Mouse (Mus musculus) natural killer cell, adult 2 months (primary cell): Measurements from ENCODE around the gene Mgat4b.

Source experiments
- DNase-seq, 2 experiments: peaks; one replicate each; pipeline ENCODE4 v3.0.0; 2022; ENCODE audit warnings: low spot score in 2 of 2

The Mgat4b gene

GRCm38 (mm10) chr11:50225611-50226378 lies 15.1 kb downstream of the Mgat4b start:
- no peak for DNase-seq

- no peak for DNase-seq
These were observed 15.7 kb downstream of the Mgat4b start for GRCm38 (mm10) chr11:50226406-50226805.

- no peak for DNase-seq
These were observed 16.5 kb downstream of the Mgat4b start for GRCm38 (mm10) chr11:50227226-50227625.

- DNase-seq, result no peak
These were observed 17.0 kb downstream of the Mgat4b start for GRCm38 (mm10) chr11:50227736-50228135.

GRCm38 (mm10) chr11:50228772-50229171 lies 18.1 kb downstream of the Mgat4b start:
- DNase-seq, result no peak

- no peak for DNase-seq
These were observed 18.7 kb downstream of the Mgat4b start for GRCm38 (mm10) chr11:50229252-50229910.

- DNase-seq, result no peak
These were observed 20.0 kb downstream of the Mgat4b start for GRCm38 (mm10) chr11:50230481-50231304.

GRCm38 (mm10) chr11:50231411-50231810 lies 20.7 kb downstream of the Mgat4b start:
- peak; percentile 76 to 80 for DNase-seq

- no peak for DNase-seq
These were observed 22.3 kb downstream of the Mgat4b start for GRCm38 (mm10) chr11:50233022-50233421.

GRCm38 (mm10) chr11:50233993-50234392 lies 23.3 kb downstream of the Mgat4b start:
- no peak for DNase-seq

- no peak for DNase-seq
These were observed 23.9 kb downstream of the Mgat4b start for GRCm38 (mm10) chr11:50234606-50235005.

GRCm38 (mm10) chr11:50236540-50236936 lies 25.8 kb downstream of the Mgat4b start:
- peak; percentile 88 to 92 for DNase-seq

- DNase-seq, result peak in 1 of 2 experiments; percentile 33
These were observed 26.5 kb downstream of the Mgat4b start for GRCm38 (mm10) chr11:50236937-50237835.

GRCm38 (mm10) chr11:50238324-50238723 lies 27.6 kb downstream of the Mgat4b start, which contains the start of gene Ltc4s:
Ltc4s (minus strand) TSS chr11:50238616.
- no peak for DNase-seq

- DNase-seq, result no peak
These were observed 28.4 kb downstream of the Mgat4b start for GRCm38 (mm10) chr11:50238821-50239791.

- no peak for DNase-seq
These were observed 29.7 kb downstream of the Mgat4b start for GRCm38 (mm10) chr11:50240235-50240911.

- peak in 1 of 2 experiments; percentile 60 for DNase-seq
These were observed 33.2 kb downstream of the Mgat4b start for GRCm38 (mm10) chr11:50243926-50244325.

GRCm38 (mm10) chr11:50245269-50245668 lies 34.6 kb downstream of the Mgat4b start:
- DNase-seq, result no peak

- DNase-seq, result no peak
These were observed 37.9 kb downstream of the Mgat4b start for GRCm38 (mm10) chr11:50248473-50249171.
